Mouse (Mus musculus): ENCODE results near the gene Ap2m1.
"Not testable (repeated sequence)": the region's sequence is repeated elsewhere in the genome, so short reads cannot be mapped to it uniquely, and the experiment has no call there.

Gene Ap2m1

GRCm38 (mm10) chr16:20535296-20536080 lies at the start of gene Ap2m1:
Gene Ap2m1 (plus strand): TSS chr16:20535478.
- peak; percentile 95 to 96 for DNase-seq (ENCODE audit: low spot score in 2 of 2)

DNA sequence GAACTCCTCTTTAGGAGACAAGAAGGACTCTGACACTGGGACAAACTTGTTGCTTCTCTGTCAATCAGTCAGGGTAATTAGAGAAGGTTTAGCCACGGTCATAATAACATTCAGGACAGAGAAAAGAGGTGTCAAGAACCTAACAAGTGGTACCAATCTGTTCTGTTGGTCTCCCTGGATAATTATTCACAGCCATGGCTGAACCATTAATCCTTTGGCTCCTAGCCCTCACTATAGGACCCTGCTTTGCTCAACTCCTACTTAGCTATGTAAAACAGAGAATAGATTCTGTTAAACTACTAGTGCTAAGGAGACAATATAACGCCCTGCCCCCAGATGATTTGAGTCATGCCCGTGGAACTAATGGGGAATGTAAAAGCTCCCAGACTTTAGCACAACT lies 49.2 kb upstream of the Ap2m1 start:
- no peak for DNase-seq (ENCODE audit: low spot score in 2 of 2)

- DNase-seq (ENCODE audit: low spot score in 2 of 2) = no peak
Observed at GRCm38 (mm10) chr16:20488151-20488550, 47.1 kb upstream of the Ap2m1 start.

- not testable (repeated sequence) for DNase-seq (ENCODE audit: low spot score in 2 of 2)
Observed at GRCm38 (mm10) chr16:20488751-20489150, 46.5 kb upstream of the Ap2m1 start.

GRCm38 (mm10) chr16:20489233-20489632 lies 46.0 kb upstream of the Ap2m1 start:
- DNase-seq (ENCODE audit: low spot score in 2 of 2) = no peak

DNA sequence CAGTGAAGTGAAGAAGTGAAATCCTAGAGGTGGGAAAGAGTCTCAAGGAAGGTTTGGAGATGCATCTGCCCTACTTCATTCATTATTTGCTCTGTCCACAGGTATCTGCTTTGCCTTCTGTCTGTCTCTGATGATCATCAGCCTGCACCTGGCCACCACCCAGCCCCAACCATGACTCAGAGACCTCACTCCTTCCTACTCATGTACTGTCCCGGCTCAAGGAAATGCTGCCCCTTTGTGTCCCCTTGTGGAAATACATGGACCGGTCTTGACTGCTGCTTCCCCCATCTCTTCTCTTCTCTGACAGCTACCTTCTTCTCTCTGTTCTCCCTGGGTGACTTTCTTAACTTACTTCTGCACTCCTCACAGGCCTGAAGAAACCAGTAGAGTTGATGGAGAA lies 44.7 kb upstream of the Ap2m1 start:
- DNase-seq (ENCODE audit: low spot score in 2 of 2) = no peak

DNA sequence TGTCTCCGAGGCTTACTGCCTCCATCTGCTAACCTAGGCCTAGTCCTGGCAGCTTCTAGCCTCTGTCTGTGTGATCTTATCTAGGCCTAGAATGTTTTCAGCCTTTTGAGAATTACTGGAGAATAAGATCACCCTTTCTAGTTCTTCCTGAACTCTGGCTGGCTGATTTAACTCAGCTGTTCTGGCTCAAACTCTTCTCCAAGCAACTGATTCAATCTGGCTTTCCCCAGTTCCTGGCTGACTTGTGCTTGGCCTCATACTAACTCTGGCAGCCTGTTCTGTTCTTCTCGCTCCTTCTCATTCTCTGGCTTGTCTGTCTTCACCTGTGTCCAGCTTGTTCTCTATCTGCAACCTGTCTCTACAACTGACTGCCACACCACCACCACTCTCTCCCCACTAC lies 44.0 kb upstream of the Ap2m1 start:
- no peak for DNase-seq (ENCODE audit: low spot score in 2 of 2)

- DNase-seq (ENCODE audit: low spot score in 2 of 2) = no peak
Observed at GRCm38 (mm10) chr16:20493452-20493851, 41.8 kb upstream of the Ap2m1 start.

- DNase-seq (ENCODE audit: low spot score in 2 of 2) = peak; percentile 64 to 73
Observed at GRCm38 (mm10) chr16:20496671-20497600, 38.3 kb upstream of the Ap2m1 start.

GRCm38 (mm10) chr16:20497980-20498676 lies 37.1 kb upstream of the Ap2m1 start:
- DNase-seq (ENCODE audit: low spot score in 2 of 2) = no peak

- DNase-seq (ENCODE audit: low spot score in 2 of 2) = peak; percentile 96 to 99
Observed at GRCm38 (mm10) chr16:20498677-20499475, 36.4 kb upstream of the Ap2m1 start, which contains the start of gene Eif2b5. Gene Eif2b5 (plus strand): TSS chr16:20498817.

DNA sequence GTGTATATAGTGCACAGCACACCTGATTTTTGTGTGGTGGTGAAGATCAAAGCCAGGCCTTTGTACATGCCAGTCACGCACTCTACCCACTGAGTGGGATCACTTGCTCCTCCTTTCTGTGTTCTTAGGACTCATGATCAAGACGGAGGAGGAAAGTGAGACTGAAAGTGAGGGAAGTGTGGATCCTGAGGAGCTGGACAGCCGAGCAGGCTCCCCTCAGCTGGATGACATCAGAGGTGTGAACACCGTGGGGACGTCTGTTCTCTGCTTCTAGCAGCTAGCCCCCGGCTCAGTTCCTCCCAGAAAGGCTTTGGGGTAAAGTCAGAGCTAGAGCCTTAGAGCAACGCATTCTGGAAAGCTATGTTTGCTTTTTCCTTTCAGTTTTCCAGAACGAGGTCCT lies 29.3 kb upstream of the Ap2m1 start:
- peak; percentile 43 to 49 for DNase-seq (ENCODE audit: low spot score in 2 of 2)

GRCm38 (mm10) chr16:20509349-20509748 lies 25.9 kb upstream of the Ap2m1 start:
- no peak for DNase-seq (ENCODE audit: low spot score in 2 of 2)

- DNase-seq (ENCODE audit: low spot score in 2 of 2) = no peak
Observed at GRCm38 (mm10) chr16:20511277-20511847, 23.9 kb upstream of the Ap2m1 start.

DNA sequence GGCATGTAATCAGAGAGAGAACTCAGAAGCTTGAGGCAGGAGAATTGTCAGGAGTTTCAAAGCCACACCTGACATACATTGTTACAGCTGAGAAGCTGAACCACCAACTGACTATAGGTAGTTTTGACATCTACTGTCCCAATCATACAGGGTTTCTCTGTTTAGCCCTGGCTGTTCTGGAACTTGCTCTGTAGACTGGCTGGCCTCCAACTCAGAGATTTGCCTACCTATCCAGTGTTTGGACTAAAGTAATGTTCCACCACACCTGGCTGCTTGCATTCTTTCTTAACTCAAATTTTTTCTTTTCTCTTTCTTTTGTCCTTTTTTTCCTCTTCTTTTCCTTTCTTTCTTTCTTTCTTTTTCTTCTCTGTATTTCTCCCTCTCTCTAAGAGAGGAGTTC lies 19.2 kb upstream of the Ap2m1 start:
- no peak for DNase-seq (ENCODE audit: low spot score in 2 of 2)

DNA sequence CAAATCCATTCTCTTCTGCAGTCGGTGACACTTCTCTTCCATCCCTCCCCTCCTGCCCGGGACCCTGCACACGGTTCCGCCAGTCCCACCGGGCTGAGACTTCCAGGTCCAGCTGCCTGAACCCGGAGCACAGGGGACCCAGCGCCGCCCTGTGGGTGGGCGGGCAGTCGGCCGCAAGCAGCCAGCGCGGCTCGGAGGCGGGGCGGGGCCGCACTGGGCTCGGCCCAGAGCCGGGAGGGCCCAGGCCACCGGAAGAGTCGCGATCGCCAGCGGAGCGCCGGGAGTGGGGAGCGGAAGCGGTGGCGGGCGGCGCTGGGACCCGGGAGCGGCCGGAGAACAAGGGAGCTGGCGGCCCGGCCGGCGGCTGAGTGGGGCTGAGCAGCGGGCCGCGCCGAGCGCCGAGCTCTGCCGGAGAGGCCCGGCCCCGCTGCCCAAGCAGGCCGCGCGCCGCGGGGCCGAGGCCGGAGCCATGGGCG lies 18.5 kb upstream of the Ap2m1 start, which contains the start of gene Dvl3:
Gene Dvl3, plus strand, starts transcription at position 257 of the 476 bp plus-strand sequence.
- DNase-seq (ENCODE audit: low spot score in 2 of 2) = peak; percentile 73 to 77

DNA sequence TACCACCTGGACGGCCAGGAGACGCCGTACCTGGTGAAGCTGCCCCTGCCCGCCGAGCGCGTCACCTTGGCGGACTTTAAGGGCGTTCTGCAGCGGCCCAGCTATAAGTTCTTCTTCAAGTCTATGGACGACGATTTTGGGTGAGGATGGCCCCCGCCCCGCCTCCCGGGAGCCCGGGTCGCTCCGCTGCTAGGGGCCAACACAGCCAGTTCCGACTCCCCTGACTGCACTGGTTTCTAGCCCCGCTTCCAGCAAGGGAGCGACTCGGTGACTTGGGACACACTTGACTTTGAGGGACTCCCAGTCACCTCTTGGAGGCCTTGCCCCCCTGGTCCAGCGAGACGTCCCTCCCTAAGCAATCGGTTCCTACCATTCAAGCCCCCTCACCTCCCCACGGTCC lies 18.1 kb upstream of the Ap2m1 start:
- no peak for DNase-seq (ENCODE audit: low spot score in 2 of 2)

DNA sequence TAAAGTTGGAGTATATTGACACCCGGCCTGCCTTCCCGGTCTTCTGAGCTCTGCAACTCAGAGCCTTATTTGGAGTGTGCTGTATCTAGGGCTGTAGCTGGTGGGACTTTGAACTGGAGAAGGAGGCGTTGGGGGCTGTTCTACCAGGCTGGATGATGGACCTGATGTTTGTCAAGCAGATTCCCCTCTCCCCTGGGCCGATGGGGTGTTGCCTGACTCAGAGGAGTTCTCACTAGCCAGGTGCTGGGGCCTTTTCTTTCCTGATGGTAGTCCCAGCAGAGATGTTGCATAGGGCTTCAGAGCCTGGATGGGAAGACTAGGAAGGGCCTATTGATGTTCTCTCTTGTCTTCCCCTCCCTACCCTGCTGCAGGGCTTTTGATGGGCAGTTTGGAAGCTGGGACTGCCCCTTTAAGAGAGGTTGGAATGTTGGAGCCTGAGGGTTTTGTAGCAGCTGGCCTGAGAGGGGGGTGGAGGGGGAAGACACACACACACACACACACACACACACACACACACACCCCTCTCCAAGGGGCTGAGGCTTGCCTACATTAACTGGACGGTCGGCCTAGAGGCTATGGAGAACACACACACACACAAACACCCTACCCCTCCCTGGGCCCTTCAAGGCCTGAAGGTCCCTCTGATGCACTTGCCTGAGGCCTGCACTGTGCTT lies 17.4 kb upstream of the Ap2m1 start:
- DNase-seq (ENCODE audit: low spot score in 2 of 2) = no peak

DNA sequence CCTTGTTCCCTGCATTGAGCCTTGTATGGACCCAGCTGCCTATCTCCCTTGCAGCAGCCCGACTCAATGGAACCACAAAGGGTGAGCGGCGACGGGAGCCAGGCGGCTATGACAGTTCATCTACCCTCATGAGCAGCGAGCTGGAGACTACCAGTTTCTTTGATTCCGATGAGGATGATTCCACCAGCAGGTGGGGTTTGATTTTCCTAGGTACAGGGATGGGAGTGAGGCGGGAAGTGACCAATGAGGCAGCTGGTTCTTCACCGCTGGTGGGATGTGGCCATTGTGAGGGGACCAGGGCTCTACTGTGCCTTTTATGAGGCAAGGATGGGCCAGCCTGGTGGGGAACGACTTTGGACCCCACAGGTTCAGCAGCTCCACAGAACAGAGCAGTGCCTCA lies 11.4 kb upstream of the Ap2m1 start:
- DNase-seq (ENCODE audit: low spot score in 2 of 2) = no peak

DNA sequence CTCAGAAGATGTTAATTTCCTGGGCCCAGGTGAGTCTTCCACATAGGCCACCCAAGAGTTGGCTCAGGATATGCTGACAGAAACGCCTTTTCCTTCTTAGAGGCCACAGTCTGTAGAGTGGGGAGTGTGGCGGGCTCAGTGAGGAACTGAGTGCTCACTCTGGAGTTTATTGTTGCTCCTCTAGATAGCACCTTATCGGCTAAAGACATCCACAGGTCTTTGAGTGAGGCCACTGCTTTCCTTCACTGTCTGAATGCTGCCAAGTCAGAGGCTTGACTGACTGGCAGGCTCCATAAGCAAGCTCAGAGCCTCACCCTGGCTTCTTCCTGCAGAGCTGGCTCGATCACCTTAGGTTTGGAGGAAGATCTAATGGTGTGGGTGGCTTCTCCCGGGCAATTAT lies 6.5 kb upstream of the Ap2m1 start:
- no peak for DNase-seq (ENCODE audit: low spot score in 2 of 2)
